Mouse (Mus musculus): ENCODE data around the gene Olfr807. TPM values are rescaled to one million over a fixed set of nuclear protein-coding genes. Genes with fewer than 3 reads are reported as not detected.

Olfr807 gene
- total RNA-seq (2012; rRNA removed) (not detected in 2 replicates), polyA plus RNA-seq (2012; ENCODE audit: insufficient read depth in 1 of 2, insufficient read length in 2 of 2, low read depth in 1 of 2, low replicate concordance in 2 of 2, missing spikeins in 1 of 2) (not detected)

GRCm38 (mm10) chr10:129757693-129758092 lies at the start of gene Olfr807:
Olfr807 (minus strand) TSS chr10:129757793.
- Histone ChIP-seq H3K9ac (ENCODE audit: control insufficient read depth, low read depth, low read length, poor library complexity, severe bottlenecking) (no peak within 1 kb of the TSS), H3K27me3 (ENCODE audit: control insufficient read depth in 1 of 2, insufficient read depth in 2 of 2, low read length in 2 of 2) (no peaks in the 10 kb centered on the region), H3K4me1 (ENCODE audit: control insufficient read depth in 1 of 2, insufficient read depth in 2 of 2, low read length in 2 of 2) (no peaks in the 10 kb centered on the region), H3K9me3 (replicated peaks; ENCODE audit: insufficient read depth, low read length) (no peaks in the 10 kb centered on the region), H3K4me3 (ENCODE audit: control insufficient read depth in 1 of 2, insufficient read depth in 1 of 2, low read depth in 2 of 2, low read length in 2 of 2) (no peak within 1 kb of the TSS), H3K79me2 (ENCODE audit: control insufficient read depth, insufficient read depth, low read length, poor library complexity) (no peaks in the 10 kb centered on the region), H3K27ac (ENCODE audit: control insufficient read depth, low read depth, low read length) (no peak within 1 kb of the TSS), H3K36me3 (ENCODE audit: control insufficient read depth in 1 of 2, insufficient read depth in 2 of 2, low read length in 2 of 2) (no peaks in the 10 kb centered on the region)
- TF ChIP-seq ZNF384 (IDR thresholded peaks at IDR 0.05; ENCODE audit: low read depth, low read length) (no peak), POLR2AphosphoS5 (IDR thresholded peaks at IDR 0.05; ENCODE audit: borderline replicate concordance, low read depth, low read length) (no peak)
- DNase-seq (ENCODE audit: low read depth, low spot score): no peak

- no peaks in the 10 kb centered on the region for H3K36me3 ChIP-seq (ENCODE audit: control insufficient read depth in 1 of 2, insufficient read depth in 2 of 2, low read length in 2 of 2)
- no peaks in the 10 kb centered on the region for H3K4me1 ChIP-seq (ENCODE audit: control insufficient read depth in 1 of 2, insufficient read depth in 2 of 2, low read length in 2 of 2)
- no peak within 1 kb of the TSS for H3K4me3 ChIP-seq (ENCODE audit: control insufficient read depth in 1 of 2, insufficient read depth in 1 of 2, low read depth in 2 of 2, low read length in 2 of 2)
- no peak within 1 kb of the TSS for H3K9ac ChIP-seq (ENCODE audit: control insufficient read depth, low read depth, low read length, poor library complexity, severe bottlenecking)
- no peaks in the 10 kb centered on the region for H3K27me3 ChIP-seq (ENCODE audit: control insufficient read depth in 1 of 2, insufficient read depth in 2 of 2, low read length in 2 of 2)
- DNase-seq (ENCODE audit: low read depth, low spot score): no peak
- no peaks in the 10 kb centered on the region for H3K9me3 ChIP-seq (replicated peaks; ENCODE audit: insufficient read depth, low read length)
- H3K79me2 ChIP-seq (ENCODE audit: control insufficient read depth, insufficient read depth, low read length, poor library complexity): no peaks in the 10 kb centered on the region
- no peak within 1 kb of the TSS for H3K27ac ChIP-seq (ENCODE audit: control insufficient read depth, low read depth, low read length)
- no peak for TF ChIP-seq ZKSCAN1 (IDR thresholded peaks at IDR 0.05; ENCODE audit: low read depth, low read length)
- TF ChIP-seq CHD2 (IDR thresholded peaks at IDR 0.05; ENCODE audit: low read length): no peak
- no peak for TF ChIP-seq POLR2A (IDR thresholded peaks at IDR 0.05; ENCODE audit: control insufficient read depth in 1 of 2, insufficient read depth in 1 of 2, low read depth in 1 of 2, low read length in 2 of 2, poor library complexity in 1 of 2)
- no peak for TF ChIP-seq CTCF (IDR thresholded peaks at IDR 0.05 in 2 of 3, conservative IDR thresholded peaks at IDR 0.05 in 1 of 3; ENCODE audit: control insufficient read depth in 1 of 3, insufficient read depth in 1 of 3, low read depth in 2 of 3, low read length in 3 of 3, poor library complexity in 1 of 3, severe bottlenecking in 1 of 3)
- no peak for TF ChIP-seq JUND (IDR thresholded peaks at IDR 0.05; ENCODE audit: low read depth, low read length)
- TF ChIP-seq SMC3 (IDR thresholded peaks at IDR 0.05; ENCODE audit: low read depth, low read length): no peak
- no peak for TF ChIP-seq RAD21 (IDR thresholded peaks at IDR 0.05; ENCODE audit: low read depth, low read length)
- TF ChIP-seq HCFC1 (IDR thresholded peaks at IDR 0.05; ENCODE audit: low read depth, low read length): no peak
Measured at GRCm38 (mm10) chr10:129804296-129804695, 46.7 kb upstream of the Olfr807 start, which contains the start of gene Olfr811. Olfr811 (minus strand) TSS chr10:129804396.

DNA sequence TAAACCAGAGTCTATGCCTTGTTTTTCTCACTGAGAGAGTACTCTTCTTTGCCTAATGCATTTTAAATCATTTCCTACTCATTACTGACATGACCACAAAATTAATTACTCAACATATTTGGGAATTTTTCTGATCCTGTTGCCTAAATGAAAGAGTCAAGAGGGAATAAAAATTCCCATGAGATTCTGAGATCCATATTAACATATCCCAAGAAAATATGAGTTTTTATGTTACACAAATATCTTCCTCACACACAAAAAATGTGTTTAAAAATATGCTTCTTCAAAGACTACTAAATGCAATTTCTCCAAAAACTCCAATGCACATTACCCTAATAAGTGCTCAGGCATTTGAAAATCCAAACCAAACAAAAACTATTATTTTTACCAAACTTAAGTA lies 37.2 kb upstream of the Olfr807 start, which contains the start of gene Olfr810:
Gene Olfr810 (minus strand): TSS at position 101 of the 400 bp plus-strand sequence.
- Histone ChIP-seq H3K36me3 (ENCODE audit: control insufficient read depth in 1 of 2, insufficient read depth in 2 of 2, low read length in 2 of 2) (no peaks in the 10 kb centered on the region), H3K27me3 (ENCODE audit: control insufficient read depth in 1 of 2, insufficient read depth in 2 of 2, low read length in 2 of 2) (no peaks in the 10 kb centered on the region), H3K79me2 (ENCODE audit: control insufficient read depth, insufficient read depth, low read length, poor library complexity) (no peaks in the 10 kb centered on the region), H3K4me1 (ENCODE audit: control insufficient read depth in 1 of 2, insufficient read depth in 2 of 2, low read length in 2 of 2) (no peaks in the 10 kb centered on the region), H3K9me3 (replicated peaks; ENCODE audit: insufficient read depth, low read length) (no peaks in the 10 kb centered on the region), H3K4me3 (ENCODE audit: control insufficient read depth in 1 of 2, insufficient read depth in 1 of 2, low read depth in 2 of 2, low read length in 2 of 2) (no peak within 1 kb of the TSS), H3K27ac (ENCODE audit: control insufficient read depth, low read depth, low read length) (no peak within 1 kb of the TSS), H3K9ac (ENCODE audit: control insufficient read depth, low read depth, low read length, poor library complexity, severe bottlenecking) (no peak within 1 kb of the TSS)
- no peak for DNase-seq (ENCODE audit: low read depth, low spot score)
- TF ChIP-seq USF1 (IDR thresholded peaks at IDR 0.05; ENCODE audit: low read depth, low read length) (no peak), TBP (IDR thresholded peaks at IDR 0.05; ENCODE audit: low read depth, low read length) (no peak), CHD2 (IDR thresholded peaks at IDR 0.05; ENCODE audit: low read length) (no peak), MAZ (IDR thresholded peaks at IDR 0.05; ENCODE audit: low read depth, low read length) (no peak), USF2 (IDR thresholded peaks at IDR 0.05; ENCODE audit: borderline replicate concordance in 1 of 2, insufficient read depth in 1 of 2, low read depth in 1 of 2, low read length in 2 of 2) (no peak), SIN3A (IDR thresholded peaks at IDR 0.05; ENCODE audit: low read length) (no peak), ZMIZ1 (IDR thresholded peaks at IDR 0.05; ENCODE audit: low read depth, low read length) (no peak), POLR2A (IDR thresholded peaks at IDR 0.05; ENCODE audit: control insufficient read depth in 1 of 2, insufficient read depth in 1 of 2, low read depth in 1 of 2, low read length in 2 of 2, poor library complexity in 1 of 2) (no peak), ZKSCAN1 (IDR thresholded peaks at IDR 0.05; ENCODE audit: low read depth, low read length) (no peak), ELF1 (IDR thresholded peaks at IDR 0.05; ENCODE audit: low read depth, low read length) (no peak), RAD21 (IDR thresholded peaks at IDR 0.05; ENCODE audit: low read depth, low read length) (no peak), GABPA (IDR thresholded peaks at IDR 0.05; ENCODE audit: low read depth, low read length) (no peak)
